Mouse (Mus musculus): Measurements from ENCODE around the gene Olfr1303. TPM values are rescaled to one million over a fixed set of nuclear protein-coding genes. Genes with fewer than 3 reads are reported as not detected.

The Olfr1303 gene
- not detected in 2 replicates for polyA plus RNA-seq (2016; fragmentation: Nextera tagmentation; extraction: Ambion mirVana)

DNA sequence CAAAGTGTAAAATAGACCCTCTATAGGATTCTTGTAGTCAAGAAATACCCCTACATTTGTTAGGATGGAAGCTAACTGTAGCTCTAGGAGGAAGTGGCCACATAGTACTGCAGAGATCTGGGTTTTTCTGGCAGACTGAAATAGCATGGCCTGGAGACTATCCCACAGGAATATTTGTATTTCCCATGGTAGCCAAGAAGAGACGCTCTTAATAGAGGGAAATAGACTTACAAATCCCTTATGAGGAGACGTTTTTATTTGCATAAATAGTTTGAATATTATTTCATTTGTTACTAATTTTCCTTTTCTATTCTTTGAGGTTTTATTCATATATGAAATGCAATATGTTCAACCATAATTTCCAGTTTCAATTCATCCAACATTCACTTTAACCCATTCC lies at the start of gene Olfr1303:
Gene Olfr1303 (minus strand): TSS at position 101 of the 400 bp plus-strand sequence.
- Histone ChIP-seq H3K27ac (replicated peaks) (no peak within 1 kb of the TSS), H3K4me1 (no peaks in the 10 kb centered on the region), H3K27me3 (replicated peaks; ENCODE audit: low read depth, poor library complexity, severe bottlenecking) (no peaks in the 10 kb centered on the region), H3K4me3 (no peak within 1 kb of the TSS), H3K9me3 (no peaks in the 10 kb centered on the region), H3K36me3 (replicated peaks) (no peaks in the 10 kb centered on the region)
- 91% methylated on average over 2 of the region's 2 CpGs for WGBS
- DNase-seq (ENCODE audit: low spot score), result no peak

DNA sequence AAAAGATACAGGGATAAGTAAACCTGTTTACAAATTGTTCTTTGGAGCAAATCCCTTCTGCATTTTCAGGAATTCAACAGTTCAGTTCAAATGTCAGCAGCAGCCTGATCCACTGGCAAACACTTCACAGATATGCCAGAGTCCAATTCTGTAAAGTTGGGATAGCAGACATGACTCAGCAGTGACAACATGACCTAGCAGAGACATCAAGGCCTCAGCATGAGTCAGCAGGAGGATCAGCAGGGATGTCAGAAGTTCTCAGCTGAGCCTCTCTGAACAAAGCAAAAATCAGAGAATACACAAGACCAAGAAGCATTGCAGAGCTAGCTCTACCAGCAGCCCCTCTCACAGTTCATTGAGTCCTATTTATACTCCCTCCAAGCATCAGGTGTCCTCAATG lies 7.2 kb downstream of the Olfr1303 start:
- H3K27me3 ChIP-seq (replicated peaks; ENCODE audit: low read depth, poor library complexity, severe bottlenecking), result no peaks in the 10 kb centered on the region
- DNase-seq (ENCODE audit: low spot score), result no peak
- no peak overlapping the region for H3K4me3 ChIP-seq
- H3K4me1 ChIP-seq, result no peaks in the 10 kb centered on the region
- H3K9me3 ChIP-seq, result 0 out of 2 replicates have a peak, but pooled peaks cover 2% of the 10 kb centered on the region
- no peak overlapping the region for H3K27ac ChIP-seq (replicated peaks)
- H3K36me3 ChIP-seq (replicated peaks), result no peaks in the 10 kb centered on the region

DNA sequence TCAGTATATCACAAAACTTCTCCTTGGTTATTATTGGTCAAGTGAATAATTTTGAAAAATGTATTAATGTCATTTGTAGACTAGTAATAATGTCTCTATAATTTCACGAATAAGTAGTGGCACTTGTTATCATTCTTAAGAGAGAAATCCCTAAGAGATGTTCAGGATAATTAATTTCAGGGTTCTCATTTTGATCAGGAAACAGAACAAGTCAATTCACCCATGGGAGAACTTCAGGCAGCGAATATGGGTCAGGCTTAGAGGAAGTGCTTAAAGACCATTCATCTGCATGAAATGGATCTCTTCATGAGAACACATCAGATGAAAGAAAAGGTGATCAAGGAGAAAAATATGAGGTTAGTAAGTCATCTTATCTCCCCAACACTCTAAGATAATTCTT lies 43.0 kb downstream of the Olfr1303 start, which contains the start of gene Olfr1302:
Gene Olfr1302 (plus strand): TSS at position 301 of the 400 bp plus-strand sequence.
- Histone ChIP-seq H3K4me3 (no peak within 1 kb of the TSS), H3K36me3 (replicated peaks) (no peaks in the 10 kb centered on the region), H3K4me1 (no peaks in the 10 kb centered on the region), H3K9me3 (no peaks in the 10 kb centered on the region), H3K27ac (replicated peaks) (no peak within 1 kb of the TSS), H3K27me3 (replicated peaks; ENCODE audit: low read depth, poor library complexity, severe bottlenecking) (no peaks in the 10 kb centered on the region)
- no peak for DNase-seq (ENCODE audit: low spot score)
- 79% methylated on average over 2 of the region's 2 CpGs for whole genome bisulfite sequencing

Other genes with a start within 250 kb of the Olfr1303 start
- not detected in 2 replicates for gene Olfr1297, start 193.8 kb downstream of the Olfr1303 start, polyA plus RNA-seq (2016; fragmentation: Nextera tagmentation; extraction: Ambion mirVana)
- gene Olfr1298, start 171.1 kb downstream of the Olfr1303 start, polyA plus RNA-seq (2016; fragmentation: Nextera tagmentation; extraction: Ambion mirVana), result not detected in 2 replicates
- not detected in 2 replicates for gene Olfr1299, start 158.9 kb downstream of the Olfr1303 start, polyA plus RNA-seq (2016; fragmentation: Nextera tagmentation; extraction: Ambion mirVana)
- gene Olfr1301, start 69.3 kb downstream of the Olfr1303 start, polyA plus RNA-seq (2016; fragmentation: Nextera tagmentation; extraction: Ambion mirVana), result not detected in 2 replicates
- not detected in 2 replicates for gene Olfr1302, start 42.9 kb downstream of the Olfr1303 start, polyA plus RNA-seq (2016; fragmentation: Nextera tagmentation; extraction: Ambion mirVana)
- not detected in 2 replicates for gene Olfr1305, start 56.8 kb upstream of the Olfr1303 start, polyA plus RNA-seq (2016; fragmentation: Nextera tagmentation; extraction: Ambion mirVana)
- gene Olfr1306, start 95.9 kb upstream of the Olfr1303 start, polyA plus RNA-seq (2016; fragmentation: Nextera tagmentation; extraction: Ambion mirVana), result not detected in 2 replicates
- 0.01 TPM in 1 of 2 replicates, not detected in the other for gene Olfr1307, start 129.1 kb upstream of the Olfr1303 start, polyA plus RNA-seq (2016; fragmentation: Nextera tagmentation; extraction: Ambion mirVana)
- gene Olfr1308, start 144.6 kb upstream of the Olfr1303 start, polyA plus RNA-seq (2016; fragmentation: Nextera tagmentation; extraction: Ambion mirVana), result not detected in 2 replicates
- gene Olfr1309, start 169.9 kb upstream of the Olfr1303 start, polyA plus RNA-seq (2016; fragmentation: Nextera tagmentation; extraction: Ambion mirVana), result not detected in 2 replicates
- gene Olfr1310, start 192.4 kb upstream of the Olfr1303 start, polyA plus RNA-seq (2016; fragmentation: Nextera tagmentation; extraction: Ambion mirVana), result not detected in 2 replicates
- gene Olfr1311, start 204.1 kb upstream of the Olfr1303 start, polyA plus RNA-seq (2016; fragmentation: Nextera tagmentation; extraction: Ambion mirVana), result not detected in 2 replicates
- not detected in 2 replicates for gene Olfr1312, start 229.9 kb upstream of the Olfr1303 start, polyA plus RNA-seq (2016; fragmentation: Nextera tagmentation; extraction: Ambion mirVana)